Mouse (Mus musculus) adrenal gland, adult 8-10 months (tissue): Measurements from ENCODE around the gene Fgfr2. TPM values are rescaled to one million over a fixed set of nuclear protein-coding genes. Genes with fewer than 3 reads are reported as not detected.
A peak's percentile ranks its signal among the peaks of the same experiment; 100 is the strongest.

Experiments
- DNase-seq: peaks from one replicate; pipeline ENCODE4 v3.0.0; 2022
- total RNA-seq, 4 experiments: library from RNA; stranded (reverse); gene quantifications; 2 replicates each; pipeline ENCODE4 v1.2.4; 2022

The Fgfr2 gene
- total RNA-seq, 4 experiments from 2014 or later: 193 to 471 (median 262) TPM

DNA sequence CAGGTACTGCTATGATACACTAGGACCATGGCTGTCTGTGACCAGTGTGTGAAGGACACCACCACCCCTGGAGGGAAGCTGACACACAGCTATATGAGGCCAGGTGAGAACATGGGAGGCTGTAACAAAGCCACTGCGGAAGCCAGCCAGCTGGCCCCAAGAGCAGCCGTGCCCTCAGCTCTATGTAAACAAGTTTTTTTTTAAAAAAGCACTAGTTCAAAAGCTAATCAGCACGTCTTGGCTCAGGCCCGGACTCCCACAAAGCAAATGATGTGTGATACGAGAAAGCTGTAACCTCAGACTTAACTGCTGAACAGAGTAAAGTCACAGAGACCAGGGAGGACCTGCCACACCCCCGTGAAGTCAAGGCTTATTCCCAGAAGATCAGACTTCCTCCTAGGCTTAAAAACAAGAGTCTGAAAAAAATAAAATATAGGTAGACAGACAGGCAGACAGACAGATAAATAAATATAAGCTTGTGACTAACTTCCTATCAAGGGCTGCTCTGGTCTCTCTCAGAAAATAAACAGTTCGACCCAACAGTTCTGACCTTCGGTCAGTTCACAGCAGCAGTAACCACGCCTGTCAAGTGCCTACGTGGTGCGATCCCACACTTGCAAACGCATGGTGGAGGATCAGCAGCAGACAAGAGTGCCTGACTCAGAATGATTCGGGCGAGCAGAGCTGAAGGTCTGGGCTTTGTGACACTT is 836.4 kb downstream of the Fgfr2 start:
- DNase-seq: no peak

DNA sequence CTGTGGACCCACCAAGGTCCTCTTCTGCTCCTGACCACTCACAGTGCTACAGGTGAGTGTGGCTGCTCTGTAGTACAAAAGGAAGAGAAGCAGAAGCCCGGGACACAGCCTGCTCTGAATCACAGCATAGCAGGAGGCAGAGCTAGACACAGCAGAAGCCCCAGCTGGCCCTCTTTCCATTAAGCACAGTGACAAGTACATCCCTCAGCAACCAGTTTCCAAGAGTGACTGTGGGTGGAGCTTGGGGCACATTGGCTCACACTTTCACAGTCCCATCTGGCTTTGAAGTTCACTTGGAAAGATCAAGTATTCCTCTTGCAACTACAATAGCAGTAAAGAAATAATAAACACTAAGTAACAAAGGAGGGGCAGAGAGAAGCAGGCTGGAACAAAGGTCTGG is 838.4 kb downstream of the Fgfr2 start:
- DNase-seq: no peak

DNA sequence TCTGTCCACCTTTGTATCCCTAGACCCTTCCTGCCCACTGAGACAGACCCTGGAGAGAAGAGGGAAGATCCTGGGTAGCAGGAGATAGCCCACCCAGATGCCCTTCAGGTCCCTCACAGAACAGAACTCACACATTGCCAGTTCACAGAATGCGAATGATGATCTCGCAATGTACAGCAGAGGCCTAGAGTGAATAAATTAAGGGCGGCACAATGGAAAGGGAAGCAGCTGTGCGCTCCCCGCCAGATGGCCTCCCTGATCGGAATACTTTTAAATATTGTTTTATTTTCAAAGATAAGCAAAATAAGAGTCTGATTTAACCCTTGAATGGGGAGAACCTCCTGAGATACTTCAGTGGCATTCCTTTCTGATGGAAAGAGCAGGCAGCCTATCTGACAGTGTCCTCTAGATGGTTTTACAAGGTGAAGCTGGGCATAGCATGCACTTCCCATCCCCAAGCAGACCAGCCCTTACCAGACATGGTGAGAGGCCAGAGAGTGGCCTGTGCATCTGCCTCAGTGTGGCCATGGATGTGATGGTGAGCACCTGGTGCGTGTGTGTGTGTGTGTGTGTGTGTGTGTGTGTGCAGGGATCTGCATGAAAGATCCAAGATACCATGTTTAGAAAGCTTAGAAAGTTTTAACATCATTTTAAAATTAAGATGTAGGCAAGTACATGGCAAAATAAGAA is 839.0 kb downstream of the Fgfr2 start:
- no peak for DNase-seq

DNA sequence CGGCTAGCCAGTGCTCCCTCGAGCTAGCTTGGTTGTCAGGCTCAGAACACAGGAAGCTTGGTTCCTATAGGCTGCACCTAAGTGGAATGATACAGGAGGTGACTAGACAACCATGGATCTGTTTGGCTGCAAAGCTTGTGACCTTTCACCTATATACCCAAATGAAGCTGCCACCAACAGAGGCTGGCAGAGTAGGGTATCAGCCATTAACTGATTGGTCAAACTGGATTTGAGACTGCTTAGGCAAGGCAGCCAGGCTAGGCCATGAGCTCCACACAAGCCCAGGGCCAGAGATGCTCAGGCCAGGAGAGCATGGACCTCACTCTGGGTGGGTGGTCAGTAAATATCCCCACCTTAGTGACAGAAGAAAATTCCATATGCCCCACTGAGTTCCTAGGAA is 840.6 kb downstream of the Fgfr2 start:
- no peak for DNase-seq

DNA sequence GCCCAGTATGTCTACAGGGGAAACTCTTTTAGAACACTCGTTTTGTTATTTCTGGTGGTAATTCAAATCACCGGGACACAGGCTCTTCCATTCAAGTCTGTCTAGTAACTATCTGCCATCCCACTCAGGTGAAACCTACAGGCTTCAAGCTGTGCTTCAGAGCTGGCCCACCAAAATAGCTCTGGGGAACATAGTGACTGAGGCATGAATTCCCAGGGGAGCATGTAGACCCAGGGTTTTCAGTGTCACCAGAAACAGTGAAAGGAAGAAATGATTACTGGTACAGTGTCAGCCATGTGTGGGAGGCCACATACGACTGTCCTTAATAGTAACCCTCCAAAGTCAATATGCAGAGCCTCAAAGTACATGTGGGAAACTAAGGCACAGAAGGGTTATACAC is 841.0 kb downstream of the Fgfr2 start:
- no peak for DNase-seq

DNA sequence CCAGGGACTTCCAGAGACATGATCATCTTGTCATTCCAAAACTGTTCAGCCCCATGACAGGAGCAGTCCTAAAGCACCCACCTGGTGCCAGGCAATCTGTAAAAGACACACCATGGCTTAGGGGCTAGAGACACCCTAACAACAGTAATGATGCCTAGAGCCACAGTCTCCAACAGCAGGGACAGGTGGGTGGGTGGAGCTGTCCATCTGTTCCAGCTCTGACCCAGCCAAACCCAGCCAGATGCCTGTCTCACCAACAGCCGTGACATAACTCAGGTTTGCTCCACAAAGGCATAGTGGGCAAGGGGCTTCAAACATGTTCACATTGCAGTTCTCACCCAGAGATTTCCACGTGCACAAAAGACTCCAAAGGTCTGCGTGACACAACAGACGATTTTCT is 841.4 kb downstream of the Fgfr2 start:
- DNase-seq: no peak

DNA sequence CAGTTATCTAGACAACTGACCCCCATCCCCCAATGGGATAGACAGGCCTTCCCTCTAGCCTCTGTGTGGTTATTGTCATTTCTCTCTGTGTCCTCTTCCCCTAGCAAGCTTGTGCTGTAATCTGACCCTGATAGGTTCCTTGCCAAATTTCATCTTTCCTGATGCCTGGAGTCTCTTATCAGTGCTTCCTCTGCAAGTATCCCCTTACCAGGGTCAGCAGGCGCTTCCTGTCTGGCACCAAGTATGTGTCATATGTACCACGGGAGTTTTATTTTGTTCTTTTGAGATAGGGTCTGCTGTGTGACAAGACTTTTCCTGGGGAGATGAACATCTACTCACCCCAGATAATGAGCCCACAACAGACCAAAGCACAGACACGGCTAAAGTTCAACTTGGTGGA is 844.5 kb downstream of the Fgfr2 start:
- peak; percentile 42 for DNase-seq

DNA sequence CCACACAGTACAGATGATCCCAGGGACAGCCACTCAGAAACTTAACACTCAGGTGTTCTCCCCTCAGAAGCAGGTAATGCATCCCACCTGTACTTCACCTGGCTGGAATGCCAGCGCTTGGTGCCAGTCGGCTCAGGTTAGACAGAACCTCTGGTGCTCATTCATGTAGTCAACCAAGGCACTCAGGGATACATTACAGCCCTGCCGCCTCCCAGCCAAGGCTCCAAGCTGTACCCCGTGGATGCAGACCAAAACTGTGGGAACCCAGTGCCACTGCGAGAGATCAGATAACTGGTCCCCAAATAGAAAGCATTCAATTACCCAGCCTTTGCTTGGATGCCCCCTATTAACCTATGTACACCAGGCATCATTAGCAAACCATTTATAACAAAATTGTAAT is 846.9 kb downstream of the Fgfr2 start:
- no peak for DNase-seq

DNA sequence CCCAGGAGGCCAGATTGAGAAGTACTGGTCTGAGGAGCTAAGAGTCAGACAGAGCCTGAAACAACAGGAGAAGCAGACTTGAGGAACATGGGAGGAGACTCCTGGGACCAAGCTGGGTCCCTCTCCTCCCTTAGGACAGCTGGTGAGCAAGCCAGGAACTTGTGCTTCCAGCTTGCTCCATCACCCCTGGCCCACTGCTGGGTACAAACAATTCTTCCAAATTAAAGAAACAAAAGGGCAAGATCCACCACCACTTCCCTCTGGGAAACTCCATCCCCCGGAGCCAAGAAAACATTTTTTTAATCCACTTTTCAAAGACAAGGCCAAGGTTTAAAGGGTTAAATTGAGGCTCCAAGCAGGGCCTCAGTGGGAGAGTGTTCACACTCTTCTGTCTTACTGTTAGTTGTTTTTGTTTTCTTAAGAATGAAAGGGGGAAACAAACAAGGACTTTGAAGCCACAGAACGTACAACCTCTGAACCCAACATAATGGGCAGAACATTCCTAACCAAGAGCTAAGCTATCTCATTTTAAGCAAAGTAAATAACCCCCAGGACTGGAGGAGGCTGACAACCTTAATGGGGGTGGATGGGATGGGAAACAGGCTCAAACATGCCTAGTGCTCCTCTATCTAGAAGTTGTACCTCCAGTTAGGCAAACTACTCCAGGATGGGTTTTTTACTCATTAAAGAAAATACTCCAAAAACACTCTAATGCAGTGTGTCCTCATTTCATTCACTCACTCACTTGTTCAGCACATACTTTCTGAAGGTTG is 849.2 kb downstream of the Fgfr2 start:
- DNase-seq: no peak

DNA sequence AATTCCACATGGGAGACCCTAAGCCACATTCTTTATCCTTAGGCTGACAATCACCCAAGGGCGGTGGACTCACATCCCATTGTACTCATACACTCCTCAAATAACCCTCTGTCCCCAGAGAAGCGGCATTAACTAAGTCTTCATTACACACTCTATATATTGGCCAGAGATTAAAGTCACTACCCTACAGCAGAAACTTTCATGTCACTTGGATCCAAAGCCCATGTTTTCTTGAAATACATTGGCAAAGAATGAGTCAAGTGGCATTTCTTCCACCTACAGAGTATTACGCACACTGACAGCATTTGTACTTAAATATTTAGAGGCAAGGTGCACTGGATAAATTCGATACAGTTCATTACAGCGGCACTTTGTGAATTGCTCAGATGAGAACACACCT is 850.2 kb downstream of the Fgfr2 start:
- DNase-seq: no peak

DNA sequence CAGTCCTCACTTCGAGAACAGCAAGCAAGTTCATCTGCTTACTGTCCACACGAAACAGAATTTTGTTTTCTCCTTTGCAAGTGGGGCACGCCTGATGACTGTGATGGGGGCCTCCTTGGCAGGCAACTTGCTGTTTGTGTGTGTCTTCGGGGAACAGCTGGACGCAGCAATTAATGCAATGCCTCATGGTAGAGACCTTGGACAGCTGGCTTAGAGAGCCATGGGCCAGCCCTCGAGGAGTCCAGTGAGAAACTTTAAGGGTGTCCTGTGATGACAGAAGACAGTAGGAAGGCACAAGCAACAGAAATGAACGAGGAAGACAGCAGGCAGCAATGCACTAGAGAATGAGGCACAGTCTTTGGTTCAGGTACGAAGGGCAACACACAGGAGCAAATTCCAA is 852.8 kb downstream of the Fgfr2 start:
- DNase-seq: no peak

DNA sequence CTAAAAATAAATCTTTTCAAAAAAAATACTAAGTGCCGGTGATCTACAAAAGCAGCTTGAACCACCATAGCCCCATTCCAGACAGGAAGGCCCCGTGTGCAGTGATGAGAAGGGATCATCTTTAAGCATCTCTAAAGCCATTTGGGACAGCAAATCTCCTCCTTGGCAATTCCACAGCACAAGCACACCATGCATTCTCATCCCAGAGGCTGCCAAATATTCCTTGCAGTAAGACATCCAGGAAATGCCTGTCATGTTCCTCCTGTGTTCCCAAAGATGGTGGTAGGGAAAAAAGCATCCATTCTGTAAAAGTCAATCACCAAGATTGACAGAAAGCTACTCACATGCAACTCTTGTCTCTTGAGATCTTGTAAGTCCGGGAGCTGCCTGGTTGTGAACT is 853.5 kb downstream of the Fgfr2 start:
- no peak for DNase-seq

DNA sequence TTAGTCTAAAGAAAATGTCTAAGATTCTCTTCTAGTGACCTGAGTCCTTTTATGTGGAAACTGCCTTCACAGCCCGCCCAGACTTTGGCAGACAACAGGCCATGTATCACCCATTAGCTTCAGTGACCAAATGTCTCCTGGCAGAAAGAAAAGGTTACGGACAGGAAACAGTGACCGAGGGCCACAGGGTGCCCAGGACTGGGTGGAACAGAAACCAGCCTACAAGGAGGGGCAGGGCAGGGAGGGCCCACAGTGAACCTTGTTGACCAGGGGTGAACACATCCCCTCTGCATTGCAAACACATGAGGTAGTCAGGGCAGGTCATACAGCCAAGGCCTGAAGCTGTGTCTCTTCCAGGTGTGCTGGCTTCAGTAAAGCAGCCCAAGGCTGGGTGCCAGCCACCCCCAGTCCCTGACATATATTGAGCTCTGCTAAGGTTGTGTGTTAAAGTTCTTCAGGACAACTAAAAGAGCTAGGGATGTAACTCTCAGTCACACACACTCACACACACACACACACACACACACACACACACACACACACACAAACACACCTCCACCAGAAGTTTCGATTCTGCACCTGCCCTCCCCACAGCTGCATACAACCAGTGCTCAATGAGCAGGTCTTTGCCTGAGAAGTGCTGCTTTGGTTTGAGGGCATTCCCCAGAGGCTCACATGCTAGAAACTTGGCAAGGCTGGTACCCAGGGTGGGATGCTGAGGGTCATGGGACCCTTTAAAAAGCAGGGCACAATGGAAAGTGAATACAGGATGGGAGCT is 855.2 kb downstream of the Fgfr2 start:
- DNase-seq: peak; percentile 34

DNA sequence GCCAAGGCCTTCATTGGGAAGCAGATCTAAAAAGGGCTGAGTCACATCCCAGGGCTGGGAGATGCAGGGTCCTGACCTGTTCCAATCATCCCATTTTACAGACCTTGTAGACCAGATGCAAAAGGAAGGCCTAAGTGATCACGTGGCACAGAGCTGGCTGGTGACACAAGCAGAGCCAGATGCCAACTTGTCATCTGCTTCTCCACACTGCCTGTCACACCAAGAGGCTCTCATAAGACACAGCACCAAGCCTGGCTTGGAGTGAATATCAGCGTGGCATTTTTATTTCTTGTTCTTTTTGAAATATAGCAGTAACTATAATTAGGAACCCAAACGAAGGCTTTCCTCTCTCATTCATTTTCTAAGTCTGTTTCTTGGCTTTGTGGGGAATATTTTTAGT is 858.4 kb downstream of the Fgfr2 start:
- no peak for DNase-seq

DNA sequence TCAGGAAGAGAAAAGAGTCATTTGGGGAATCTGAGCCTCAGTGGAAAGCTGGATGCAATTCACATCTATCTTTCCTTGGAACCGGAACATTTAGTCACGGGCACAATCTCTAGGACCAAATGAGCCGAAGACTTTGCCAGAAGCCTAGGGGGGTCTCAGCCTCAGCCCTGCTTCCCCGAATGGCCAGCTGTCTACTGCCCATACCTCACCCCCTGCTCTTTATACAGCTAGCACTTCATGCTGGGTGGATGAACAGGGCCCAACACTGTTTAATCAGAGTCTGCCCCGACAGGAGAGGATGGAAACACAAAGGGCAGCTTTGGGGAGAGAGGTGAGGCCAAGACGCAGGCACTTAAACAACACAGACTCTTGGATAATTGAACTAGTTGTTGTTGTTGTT is 860.0 kb downstream of the Fgfr2 start:
- DNase-seq: no peak

DNA sequence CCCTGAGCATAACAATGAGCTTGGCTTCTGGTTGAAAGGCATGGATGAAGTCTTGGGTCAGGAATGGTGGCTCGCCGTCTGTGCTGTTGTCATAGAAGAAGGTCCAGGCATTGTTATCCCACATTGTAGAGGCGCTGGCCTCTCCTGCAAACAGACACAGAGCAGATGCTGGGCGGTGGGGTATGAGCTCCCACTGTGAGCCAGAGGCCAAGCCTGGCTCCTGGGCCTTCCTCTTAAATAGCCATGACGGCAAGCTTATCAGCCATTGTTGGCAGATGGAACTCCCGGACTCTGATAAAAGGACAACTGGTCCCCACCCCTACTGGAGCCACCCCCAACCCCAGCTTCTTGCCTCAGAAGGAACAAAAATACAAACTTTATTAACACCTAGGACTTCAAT is 860.5 kb downstream of the Fgfr2 start:
- DNase-seq: no peak

DNA sequence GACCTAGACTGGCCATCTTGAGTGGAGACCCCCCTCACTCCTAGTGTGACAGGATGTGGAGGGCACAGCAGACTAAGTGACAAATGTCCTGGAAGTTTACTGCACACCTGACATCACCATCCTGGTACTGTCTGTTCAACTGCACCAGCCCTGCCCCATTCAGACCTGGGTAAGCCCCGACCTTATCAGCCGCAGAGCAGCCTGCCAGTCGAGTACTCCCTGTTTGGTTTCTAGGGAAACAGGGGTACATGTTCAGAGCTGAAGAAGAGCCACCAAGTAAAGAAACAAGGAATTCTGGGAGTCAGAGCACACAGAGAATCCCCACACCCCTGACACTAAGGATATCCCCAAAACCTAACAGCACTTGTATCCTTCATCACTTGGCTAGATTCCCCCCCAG is 861.3 kb downstream of the Fgfr2 start:
- no peak for DNase-seq

DNA sequence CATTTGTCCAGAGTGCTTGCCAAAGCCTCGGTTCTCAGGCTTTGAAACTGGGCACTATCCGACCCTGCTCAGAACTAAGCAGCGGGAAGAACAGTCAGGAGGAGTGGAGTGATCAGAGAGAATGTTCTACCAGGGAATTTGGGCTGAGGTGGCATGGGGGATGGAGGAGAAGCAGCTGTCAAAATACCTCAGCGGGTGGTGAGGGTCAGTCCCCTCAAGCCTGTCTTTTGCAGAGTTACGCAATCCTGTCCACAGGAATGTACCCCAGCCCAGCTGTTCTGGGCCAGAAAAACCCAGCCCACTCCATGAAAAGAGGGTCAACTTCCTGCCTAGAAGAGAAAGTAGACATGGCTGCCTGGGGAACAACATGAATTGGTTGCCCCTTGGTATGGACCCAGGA is 862.5 kb downstream of the Fgfr2 start:
- no peak for DNase-seq

DNA sequence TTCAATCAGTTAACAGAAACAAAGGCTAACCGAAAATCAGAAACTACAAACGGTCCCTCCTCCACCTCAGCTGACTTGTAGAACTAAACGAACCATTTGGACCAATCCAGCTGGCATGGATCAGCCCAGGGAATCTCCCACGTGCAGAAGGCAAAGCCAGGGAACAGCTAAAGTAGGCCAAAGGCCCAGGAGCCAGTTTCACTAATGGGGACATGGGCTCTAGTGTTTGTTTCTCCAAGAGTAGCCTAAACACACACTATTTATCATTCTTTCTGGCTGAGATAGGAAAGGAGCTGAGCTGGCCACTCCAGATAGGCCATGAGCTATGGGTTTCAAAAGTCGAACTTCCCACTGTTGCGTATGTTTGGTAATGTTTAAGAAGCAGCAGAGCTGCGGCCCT is 864.3 kb downstream of the Fgfr2 start:
- DNase-seq: no peak

DNA sequence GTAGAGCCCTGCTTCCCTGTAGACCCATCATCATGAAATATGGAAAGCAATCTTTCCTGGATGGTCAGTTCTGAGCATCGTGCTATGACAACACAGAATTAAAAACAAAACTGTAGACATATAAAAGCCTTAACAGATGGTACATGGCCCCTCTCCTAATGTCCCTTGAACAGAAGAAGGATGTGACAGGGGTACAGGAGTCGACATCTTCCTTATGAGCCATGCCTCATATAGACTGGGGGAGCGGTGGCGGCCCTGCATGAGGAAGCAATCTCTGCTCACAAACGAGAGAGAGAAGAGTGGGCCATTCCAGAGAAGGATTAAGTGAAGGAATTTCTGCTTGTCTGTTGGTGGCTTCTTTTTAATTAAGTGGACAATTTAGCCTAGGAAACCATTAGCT is 864.9 kb downstream of the Fgfr2 start:
- DNase-seq: no peak

DNA sequence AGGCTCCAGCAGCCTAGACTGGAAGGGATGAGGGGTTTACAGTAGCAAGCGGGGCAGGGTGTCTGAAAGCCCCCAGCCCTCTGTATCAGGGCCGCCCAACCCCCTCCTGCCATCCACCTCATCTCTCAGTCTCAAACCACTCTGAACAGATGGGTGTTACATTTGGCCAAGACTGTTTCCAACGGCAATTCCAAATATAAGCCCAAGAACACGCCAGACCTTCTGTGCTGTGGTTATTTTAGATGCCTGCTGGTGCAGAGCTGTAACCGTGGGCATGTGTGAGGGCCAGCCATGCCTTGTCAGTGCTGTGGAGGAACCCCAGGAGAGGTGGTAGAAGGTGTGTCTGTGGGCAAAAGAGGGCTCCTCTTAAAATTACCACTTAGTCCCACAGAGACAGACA is 869.6 kb downstream of the Fgfr2 start:
- no peak for DNase-seq

DNA sequence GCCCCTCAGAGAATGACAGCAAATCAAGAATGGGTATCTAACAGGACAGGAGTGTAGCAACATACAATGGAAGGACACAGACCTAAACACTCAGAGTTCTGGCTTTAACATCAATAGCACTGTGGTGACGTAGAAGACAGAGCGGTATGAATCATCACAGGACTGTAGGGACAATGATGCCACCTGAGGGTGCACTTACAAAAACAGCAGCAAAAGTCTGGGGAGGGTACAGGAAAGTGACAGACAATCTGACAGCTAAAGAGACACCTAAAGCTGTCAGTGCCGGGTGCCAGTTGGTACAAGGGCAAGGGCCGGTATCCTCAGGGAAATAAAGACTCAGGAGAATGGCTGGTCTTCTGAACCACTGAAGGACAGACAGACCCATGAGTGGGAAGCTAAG is 870.1 kb downstream of the Fgfr2 start:
- DNase-seq: no peak

DNA sequence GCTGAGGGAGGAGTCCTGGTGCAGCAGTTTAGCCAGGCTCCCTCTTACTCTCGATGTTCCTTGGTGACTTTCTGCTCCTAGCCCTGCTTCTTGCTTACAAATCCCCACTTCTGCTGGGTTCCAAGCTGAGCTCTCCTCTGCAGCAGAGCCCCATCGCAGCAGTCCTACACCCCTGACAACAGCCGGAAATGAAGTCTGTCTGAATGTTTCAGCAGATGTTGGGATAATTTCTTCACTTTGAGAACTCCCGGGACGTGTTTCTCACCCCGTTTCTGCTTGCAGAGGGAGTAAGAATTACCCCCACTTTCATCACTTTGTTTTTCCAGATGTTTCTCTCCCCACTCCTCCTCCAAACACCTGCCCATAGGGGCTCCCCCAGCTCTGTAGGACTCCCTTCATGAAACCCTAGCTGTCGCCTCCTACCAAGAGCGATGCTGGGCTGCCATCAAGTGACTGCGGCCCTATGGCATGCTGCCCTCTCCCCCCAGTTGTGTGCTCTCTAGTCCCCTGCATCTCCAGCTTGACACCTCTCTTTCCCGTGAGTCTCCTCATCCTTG is 873.5 kb downstream of the Fgfr2 start:
- no peak for DNase-seq
